27 mouse cellular contexts compared by ENCODE assay signal in genomic region chr11:4771756-4772155, GRCm38 (mm10). TPM values are rescaled to one million over a fixed set of nuclear protein-coding genes. Genes with fewer than 3 reads are reported as not detected.
A peak's percentile ranks its signal among the peaks of the same experiment; 100 is the strongest.
DNase-seq lines count a peak whose midpoint lies in the region; TF ChIP-seq lines count a peak whose summit lies in the region.
"Had no signal": no experiment of that assay in that cellular context is flagged by ENCODE, and none has a peak within 500 bp of the region (broad histone marks: within the 10 kb centered on the region; RNA-seq: fewer than 3 reads in every experiment).

No protein-coding gene starts in this region.

- peak; percentile 30 for DNase-seq in gastrocnemius, postnatal 25 days
- DNase-seq in gastrocnemius, postnatal 14 days = no peak
- peak; percentile 3 for DNase-seq in lung, postnatal 36 days
- DNase-seq in lung, adult 2 months = no peak
- DNase-seq in NIH3T3 (ENCODE audit: low read depth) = peak; percentile 78
- DNase-seq in urinary bladder, adult 18-20 months (ENCODE audit: low spot score in 2 of 2) = no peak
- no peak for DNase-seq in right cerebral cortex, adult 18-20 months
- DNase-seq: adrenal gland, postnatal 10 days; B cell, adult 2 months; cerebellum, adult 11 months; cerebellum, adult 9-10 months; cerebellum, postnatal 36 days; kidney, adult 18-20 months; kidney, postnatal 25 days; liver, embryonic 13.5 days; lung, adult 18-20 months; lung, postnatal 10 days had no signal

- no peak for TF ChIP-seq POLR2A in lung, adult 2 months (IDR thresholded peaks at IDR 0.05; ENCODE audit: borderline replicate concordance, extremely low read depth, low read depth, low read length)

- no peaks in the 10 kb centered on the region for H3K4me1 ChIP-seq in lung, adult 2 months (ENCODE audit: control insufficient read depth, insufficient read depth, low read length)
- H3K4me1 ChIP-seq: heart, embryonic 13.5 days; hindbrain, embryonic 10.5 days; kidney, embryonic 15.5 days; limb, embryonic 10.5 days; limb, embryonic 15.5 days; liver, embryonic 13.5 days; midbrain, embryonic 15.5 days had no signal

- intact Hi-C loops in gastrocnemius, postnatal 14 days (cut with DNase I; ENCODE audit: low total_unique reads) = no loop called here

- WGBS in lung, adult 2 months = 62% methylated on average over 7 of the region's 7 CpGs

- TF ChIP-seq CTCF in lung, adult 2 months (IDR thresholded peaks at IDR 0.05; ENCODE audit: insufficient read depth, low read length) = no peak

- no peak overlapping the region for H3K4me3 ChIP-seq in lung, adult 2 months (replicated peaks; ENCODE audit: extremely low read depth, low read depth, low read length)
- H3K4me3 ChIP-seq: heart, embryonic 13.5 days; hindbrain, embryonic 10.5 days; hindbrain, embryonic 15.5 days; kidney, embryonic 15.5 days; limb, embryonic 10.5 days; limb, embryonic 15.5 days; liver, embryonic 13.5 days; midbrain, embryonic 15.5 days; neural tube, embryonic 12.5 days had no signal

RNA-seq across cellular contexts. Expression of gene Cabp7, which starts 25.2 kb away (rescaled TPM):
- under 1 TPM; 0.64 to 0.80 TPM for total RNA-seq in gastrocnemius, postnatal 25 days (2021)
- total RNA-seq in gastrocnemius, postnatal 14 days (2021) = under 1 TPM; 0.66 to 0.69 TPM
- polyA plus RNA-seq in lung, adult 2 months (2012; rRNA removed) = 0.25 TPM in 1 of 2 replicates, not detected in the other
- total RNA-seq: heart, adult 18-20 months; heart, postnatal 10 days had no signal
- polyA plus RNA-seq: heart, embryonic 13.5 days; liver, embryonic 13.5 days had no signal

Comparison
In these comparisons a context has a peak if more than half of its experiments do, and no peak if none do; other contexts are left out.
1. DNase-seq: peak in gastrocnemius, postnatal 25 days (single experiment), lung, postnatal 36 days (single experiment) and NIH3T3 (single experiment); none in gastrocnemius, postnatal 14 days (single experiment), lung, adult 2 months (single experiment), urinary bladder, adult 18-20 months (0 of 2) and right cerebral cortex, adult 18-20 months (single experiment).